Mouse (Mus musculus) left cerebral cortex, postnatal 14 days (tissue): ENCODE results near the gene Cyp46a1. TPM values are rescaled to one million over a fixed set of nuclear protein-coding genes. Genes with fewer than 3 reads are reported as not detected.
A peak's percentile ranks its signal among the peaks of the same experiment; 100 is the strongest.

Experiments used
- DNase-seq, 2 experiments: peaks; one replicate each; pipeline ENCODE4 v3.0.0; 2021 to 2022; ENCODE audit warnings: low spot score in 2 of 2, mixed read lengths in 1 of 2
- intact Hi-C: fragments of 180-260 bp; cut with DNase I; formaldehyde crosslinking; loops from one replicate; pipeline ENCODE4 v1.15.1; 2025
- long read RNA-seq, 2 experiments: library from polyadenylated mRNA; stranded (forward); transcript quantifications; one replicate each; pipeline ENCODE4 v2.0.0; 2021
- total RNA-seq, 2 experiments: library from RNA; stranded (reverse); gene quantifications; 2 replicates each; pipeline ENCODE4 v1.2.3; 2021

Cyp46a1 gene
- 100 to 1,000 TPM; 258 to 270 TPM for total RNA-seq
- long read RNA-seq, experiment 1, transcript Cyp46a1-201 (15 exons, 2,118 nt) = major isoform, 522 of 632 reads
- long read RNA-seq, experiment 1, partial matches to known transcripts = 49 of 632 reads
- long read RNA-seq, experiment 1, other reads (novel, unspliced or antisense) = 61 of 632 reads
- long read RNA-seq, experiment 2, transcript Cyp46a1-201 (15 exons, 2,118 nt) = major isoform, 509 of 602 reads
- long read RNA-seq, experiment 2, partial matches to known transcripts = 45 of 602 reads
- long read RNA-seq, experiment 2, other reads (novel, unspliced or antisense) = 48 of 602 reads

DNA sequence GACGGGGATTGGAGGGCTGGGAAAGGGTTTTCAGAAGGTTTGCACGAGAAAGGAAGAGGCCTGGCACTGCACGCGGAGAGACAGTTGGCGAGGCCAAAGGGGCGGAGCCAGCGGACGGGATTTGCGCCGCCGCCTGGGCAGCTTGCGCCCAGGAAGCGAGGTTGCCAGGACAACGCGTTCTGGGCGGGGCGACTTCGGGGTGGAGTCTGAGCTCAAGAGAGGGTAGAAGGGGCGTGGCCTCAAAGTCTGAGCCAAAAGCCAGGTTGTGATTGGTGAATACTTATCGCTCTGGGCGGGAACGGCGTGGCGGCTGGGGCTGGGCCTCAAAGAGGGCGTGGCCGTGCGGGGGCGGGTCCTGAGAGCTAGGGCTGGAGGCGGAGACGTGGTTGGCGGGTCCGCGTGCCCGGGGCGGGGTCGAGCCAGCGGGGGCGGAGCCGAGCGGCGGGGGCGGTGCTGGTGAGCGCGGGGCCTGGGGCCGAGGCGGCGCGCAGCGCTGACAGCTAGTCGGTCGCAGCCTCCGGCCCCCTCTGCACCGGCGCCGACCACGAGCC lies at the start of gene Cyp46a1:
Gene Cyp46a1, plus strand, starts transcription at position 487 of the 551 bp plus-strand sequence.
- intact Hi-C loops = loop anchor here (2.0 kb wide), 1 partner anchor 159 kb away; no protein-coding TSS in a partner anchor
- DNase-seq = peak; percentile 100

DNA sequence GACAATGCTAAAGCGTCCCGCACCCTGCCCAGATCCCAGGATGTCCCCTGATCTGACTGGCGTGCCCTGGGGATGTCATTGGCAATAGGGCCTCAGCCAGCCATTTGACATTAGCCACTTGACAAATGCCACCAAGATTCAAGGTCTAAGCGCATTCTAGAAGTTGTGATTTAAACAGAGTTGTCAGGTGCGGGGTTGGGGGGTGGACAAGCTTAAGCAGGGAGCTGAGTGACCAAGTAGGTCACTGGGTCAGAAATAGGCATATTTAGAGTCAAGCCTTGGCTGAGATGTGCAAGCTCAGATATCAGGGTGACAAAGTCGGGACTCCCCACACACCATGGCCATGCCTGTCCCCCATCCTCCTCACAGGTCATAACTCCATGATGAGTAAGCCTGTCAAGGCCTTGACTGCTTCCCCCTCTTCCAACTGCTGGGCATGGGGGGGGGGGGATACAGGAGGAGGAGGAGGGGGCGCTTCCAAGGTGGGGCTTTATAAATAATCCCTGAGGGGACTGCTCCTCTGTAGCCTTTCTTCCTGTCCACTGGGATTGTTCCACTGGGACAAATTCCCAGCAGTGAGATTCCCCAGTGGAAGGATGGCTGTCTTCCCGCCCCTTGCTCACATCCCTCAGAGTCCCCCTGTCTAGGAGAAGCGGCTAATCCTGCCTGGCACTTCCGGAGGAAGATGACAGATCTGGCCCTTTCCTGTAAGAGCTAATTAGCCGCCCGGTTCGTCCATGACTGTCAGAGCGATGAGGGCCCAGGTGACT lies 49.5 kb upstream of the Cyp46a1 start:
- DNase-seq = no peak
- intact Hi-C loops = no loop called here

DNA sequence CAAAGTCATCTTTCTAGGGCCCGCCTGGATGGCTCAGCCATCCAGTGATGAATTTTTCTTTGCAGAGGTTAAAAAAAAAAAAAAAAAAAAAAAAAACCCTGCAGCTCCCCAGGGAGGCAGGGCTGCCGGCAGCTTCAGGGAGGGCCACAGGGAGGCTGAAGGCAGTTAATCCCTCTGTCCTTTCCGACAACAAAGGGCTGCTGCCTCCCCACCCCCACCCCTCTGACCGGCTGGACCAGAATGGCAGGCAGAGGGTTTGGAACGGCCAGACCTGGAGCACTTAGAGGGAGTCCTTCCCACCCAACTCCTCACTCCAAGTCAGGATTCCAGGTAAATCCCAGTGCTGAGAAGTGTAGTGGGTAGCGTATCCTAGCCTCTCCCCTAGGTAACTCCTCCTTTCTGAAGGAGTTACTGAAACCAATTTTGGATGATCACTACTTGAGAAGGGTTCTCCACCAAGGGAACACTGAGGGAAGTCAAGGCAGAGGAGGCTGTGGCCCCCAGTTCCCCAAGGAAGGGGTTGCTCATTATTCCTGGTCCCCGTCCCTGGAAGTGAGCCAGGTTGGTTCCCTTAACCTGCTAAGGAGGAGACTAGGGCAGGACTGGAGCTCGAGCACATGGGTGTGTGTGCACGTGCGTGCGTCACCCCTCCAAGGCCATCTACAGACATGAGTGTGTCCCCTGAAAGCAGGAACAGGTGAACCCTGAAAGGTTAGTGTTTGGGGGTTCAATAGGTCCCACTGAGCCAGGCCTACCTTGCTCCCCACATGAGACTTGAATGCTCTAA lies 48.8 kb upstream of the Cyp46a1 start:
- no peak for DNase-seq
- intact Hi-C loops = no loop called here

DNA sequence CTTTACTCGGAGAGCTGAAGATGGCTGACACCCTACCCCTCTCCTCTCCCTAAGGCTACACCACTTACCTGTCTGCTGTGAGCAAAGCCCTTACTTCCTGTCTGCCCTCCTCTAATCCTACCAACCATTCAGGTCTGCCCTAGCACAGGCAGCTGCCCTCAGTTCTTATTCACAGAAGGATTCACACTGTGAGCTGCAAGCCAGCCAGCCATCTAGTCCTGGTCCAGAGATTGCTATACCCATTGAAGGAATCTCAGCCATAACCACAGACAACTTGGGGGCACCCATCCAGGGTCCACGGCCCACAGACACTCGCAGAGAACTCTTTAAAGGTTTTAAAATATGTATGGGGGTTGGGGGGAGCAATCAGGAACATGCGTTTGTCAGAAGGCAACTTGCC lies 47.8 kb upstream of the Cyp46a1 start:
- intact Hi-C loops = no loop called here
- DNase-seq = no peak

DNA sequence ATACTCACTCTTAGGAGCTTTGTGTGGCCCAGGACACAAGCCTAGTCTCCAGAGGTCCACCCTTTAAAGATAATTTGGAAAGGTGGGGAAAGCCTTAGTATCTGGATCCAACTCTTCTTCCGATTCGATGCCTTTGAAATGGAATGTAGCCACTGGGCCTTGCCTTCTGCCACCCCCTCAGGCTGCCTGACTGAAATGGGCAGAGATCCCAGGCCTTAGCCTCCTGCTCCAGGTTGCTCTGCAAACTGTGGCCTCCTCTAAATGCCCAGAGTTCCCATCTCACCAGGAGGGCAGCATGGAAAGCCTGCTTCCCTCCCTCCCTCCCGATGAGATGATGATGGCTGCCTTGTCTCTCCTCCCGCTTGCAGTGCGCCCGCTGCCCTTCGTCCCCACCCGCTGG lies 47.2 kb upstream of the Cyp46a1 start:
- no peak for DNase-seq
- intact Hi-C loops = no loop called here

DNA sequence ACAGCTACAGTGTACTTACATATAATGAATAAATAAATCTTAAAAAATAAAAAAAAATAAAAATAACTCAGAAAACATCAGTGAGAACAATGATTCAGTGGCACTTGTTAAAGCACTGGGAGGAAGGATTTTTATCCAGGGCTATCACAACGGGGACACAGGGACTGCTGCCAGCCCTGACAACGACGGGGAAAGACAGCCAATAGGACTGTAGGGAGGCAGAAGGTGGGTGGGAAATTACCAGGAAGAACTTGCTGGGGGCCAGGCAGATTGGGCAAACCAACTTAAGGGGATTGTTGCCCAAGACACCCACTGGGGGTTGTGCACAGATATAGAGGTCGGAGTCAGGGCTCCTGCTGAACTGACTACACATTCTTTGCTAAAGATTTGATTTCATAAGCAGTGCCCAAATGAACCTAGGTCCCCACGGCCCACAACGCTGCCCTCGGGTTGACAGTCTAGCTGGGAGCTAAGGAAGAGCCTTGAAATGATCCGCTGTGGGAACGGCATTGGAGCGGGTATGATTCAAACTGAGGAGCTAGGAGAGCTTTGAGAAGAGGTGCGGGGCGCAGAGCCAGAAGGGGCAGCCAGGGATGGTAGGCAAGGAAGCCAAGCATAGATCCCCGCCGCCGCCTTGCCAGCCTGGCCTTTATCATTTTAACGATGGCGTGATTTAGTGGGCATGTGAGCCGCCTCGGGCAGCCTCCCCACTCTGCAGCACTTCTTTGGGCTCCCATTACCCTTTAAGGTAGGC lies 45.9 kb upstream of the Cyp46a1 start:
- intact Hi-C loops = no loop called here
- DNase-seq = no peak

DNA sequence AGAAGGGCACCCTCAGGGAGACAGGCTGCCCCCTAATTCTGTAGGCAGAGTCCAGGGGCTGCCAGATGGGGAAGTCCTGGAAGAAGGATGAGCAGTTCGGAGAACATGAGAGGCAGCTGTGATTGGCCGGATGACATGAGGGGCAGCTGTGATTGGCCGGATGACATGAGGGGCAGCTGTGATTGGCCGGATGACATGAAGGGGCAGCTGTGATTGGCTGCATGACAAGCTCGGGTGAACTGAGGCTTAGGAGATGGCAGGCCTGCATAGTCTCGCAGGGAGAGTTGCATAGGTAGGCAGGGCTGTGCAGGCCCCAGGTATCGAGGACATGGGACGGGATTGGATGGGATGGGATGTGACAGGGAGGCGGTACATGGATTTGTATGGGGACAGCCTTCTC lies 41.8 kb upstream of the Cyp46a1 start:
- no peak for DNase-seq
- intact Hi-C loops = loop anchor here (2.0 kb wide), 1 partner anchor 84 kb away; no protein-coding TSS in a partner anchor

DNA sequence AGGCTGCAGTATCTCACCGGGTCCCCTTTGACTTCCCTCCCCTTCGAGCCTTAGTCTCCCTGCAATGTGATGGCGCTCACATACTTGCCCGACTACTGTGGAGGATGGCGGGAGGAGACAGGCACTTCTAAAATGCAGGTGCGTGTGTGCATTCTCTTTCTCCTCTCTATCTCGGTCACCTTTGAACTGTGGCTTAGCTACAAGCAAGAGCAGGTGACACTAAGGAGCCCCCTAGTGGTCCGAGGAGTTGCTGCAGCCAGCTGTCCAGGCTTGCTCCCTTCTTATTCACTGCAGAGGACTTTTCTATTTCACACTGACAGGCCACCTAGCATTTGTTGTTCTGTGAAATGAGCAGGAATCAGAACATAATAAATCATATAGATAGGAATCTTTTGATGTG lies 41.2 kb upstream of the Cyp46a1 start:
- intact Hi-C loops = loop anchor here (2.0 kb wide), 1 partner anchor 84 kb away; no protein-coding TSS in a partner anchor
- DNase-seq = peak; percentile 73 to 77

DNA sequence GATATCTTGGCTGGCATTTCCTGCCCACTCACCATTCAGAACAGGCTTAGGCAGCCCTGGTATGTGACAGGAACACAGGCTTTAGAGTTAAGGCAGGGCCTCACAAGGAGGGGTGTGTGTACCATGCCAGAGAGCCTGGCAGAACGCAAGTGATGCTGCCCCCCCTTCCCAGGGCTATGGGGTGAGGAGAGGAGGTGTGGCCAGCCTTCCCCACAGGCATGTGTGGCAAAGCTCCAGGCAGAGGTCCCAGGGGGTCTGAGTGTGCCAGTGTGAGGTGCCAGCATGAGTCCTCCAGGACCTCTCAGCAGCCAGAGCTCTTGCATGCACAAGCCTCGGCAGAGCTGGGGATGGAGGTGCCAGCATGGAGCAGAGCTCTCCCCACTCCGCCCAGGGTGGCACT lies 39.6 kb upstream of the Cyp46a1 start:
- DNase-seq = no peak
- intact Hi-C loops = no loop called here

DNA sequence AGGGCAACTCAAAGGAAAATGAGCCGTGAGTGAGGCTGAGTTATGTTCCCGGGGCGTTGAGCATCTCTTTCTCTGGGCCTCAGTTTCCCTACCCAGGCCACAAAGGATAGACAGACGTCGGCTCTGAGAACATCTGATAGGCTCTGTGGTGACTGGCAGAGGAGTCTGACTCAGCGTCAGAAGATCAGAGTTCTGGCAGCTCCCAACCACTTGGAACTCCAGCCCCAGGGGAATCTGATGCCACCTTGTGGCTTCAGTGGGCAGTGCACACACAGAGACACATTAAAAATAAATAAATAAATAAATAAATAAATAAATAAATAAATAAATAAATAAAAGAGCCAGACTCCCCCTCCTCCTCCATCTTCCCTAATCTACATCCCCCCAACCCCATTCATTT lies 37.1 kb upstream of the Cyp46a1 start:
- intact Hi-C loops = no loop called here
- DNase-seq = no peak

DNA sequence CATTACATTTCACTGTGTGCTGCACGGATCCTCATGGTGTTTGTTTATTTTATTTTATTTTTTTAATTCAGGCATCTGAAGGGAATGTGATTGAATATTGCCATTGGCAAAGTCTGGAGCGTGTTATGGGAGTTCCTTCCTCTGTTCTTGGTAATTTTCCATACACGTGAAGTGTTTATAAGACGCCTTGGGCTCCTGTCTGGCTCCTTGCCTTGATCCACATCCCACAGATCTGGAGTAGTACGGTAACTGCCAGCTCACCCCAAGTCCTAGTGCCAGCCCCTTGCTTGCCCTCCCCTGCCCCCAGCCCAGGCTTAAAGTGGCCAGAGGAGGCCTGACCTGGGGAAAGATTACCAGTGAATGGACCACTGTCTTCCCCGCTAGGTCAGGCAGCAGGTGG lies 33.2 kb upstream of the Cyp46a1 start:
- intact Hi-C loops = no loop called here
- DNase-seq = no peak

DNA sequence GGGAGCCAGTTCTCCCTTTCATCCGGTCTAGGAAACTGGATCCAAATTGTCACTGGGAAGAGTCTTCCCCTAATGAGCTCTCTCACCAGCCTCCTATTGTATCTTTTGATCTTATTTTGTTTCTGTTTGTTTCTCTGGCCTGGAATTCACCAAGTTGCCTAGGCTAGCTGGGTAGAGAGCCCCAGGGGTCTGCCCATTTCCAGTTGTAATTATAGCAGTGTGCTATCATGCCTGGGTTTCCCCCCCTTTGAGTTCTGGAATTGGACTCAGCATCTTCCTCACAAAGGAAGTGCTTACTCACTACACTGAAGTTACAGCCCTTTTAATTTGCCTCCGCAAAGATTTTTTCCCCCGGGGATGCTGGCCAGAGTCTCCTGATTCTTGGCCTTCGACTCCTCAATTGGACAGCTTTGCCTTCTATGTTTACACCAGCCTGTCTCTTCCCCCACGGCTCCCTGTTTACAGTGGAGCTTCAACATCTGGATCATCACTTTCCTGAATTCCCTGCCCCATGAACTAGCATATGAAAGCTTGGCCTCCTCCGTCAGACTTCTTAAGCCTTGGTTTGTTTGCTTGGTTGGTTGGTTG lies 30.3 kb upstream of the Cyp46a1 start:
- no peak for DNase-seq

DNA sequence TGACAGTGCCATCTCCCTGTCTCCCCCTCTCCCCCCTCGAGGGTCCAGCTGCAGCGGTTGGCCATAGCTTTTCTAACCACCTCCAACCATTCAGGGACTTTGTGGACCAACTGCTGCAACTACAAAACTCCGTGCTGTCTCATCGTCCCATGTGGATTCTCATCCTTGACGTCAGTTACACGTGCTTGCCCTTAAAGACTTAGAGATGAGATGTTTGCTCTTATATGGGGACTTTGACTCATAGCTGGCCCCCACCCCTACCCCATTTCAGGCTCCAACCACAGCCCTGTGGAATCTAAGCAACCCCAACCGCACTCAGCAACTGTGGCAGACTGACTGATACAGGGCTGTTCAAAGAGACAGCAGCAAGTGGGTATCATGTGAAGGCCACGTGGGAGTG lies 29.0 kb upstream of the Cyp46a1 start:
- intact Hi-C loops = no loop called here
- DNase-seq = no peak

More for the DNA sequence above, 30.3 kb upstream of the Cyp46a1 start:
- intact Hi-C loops = no loop called here

DNA sequence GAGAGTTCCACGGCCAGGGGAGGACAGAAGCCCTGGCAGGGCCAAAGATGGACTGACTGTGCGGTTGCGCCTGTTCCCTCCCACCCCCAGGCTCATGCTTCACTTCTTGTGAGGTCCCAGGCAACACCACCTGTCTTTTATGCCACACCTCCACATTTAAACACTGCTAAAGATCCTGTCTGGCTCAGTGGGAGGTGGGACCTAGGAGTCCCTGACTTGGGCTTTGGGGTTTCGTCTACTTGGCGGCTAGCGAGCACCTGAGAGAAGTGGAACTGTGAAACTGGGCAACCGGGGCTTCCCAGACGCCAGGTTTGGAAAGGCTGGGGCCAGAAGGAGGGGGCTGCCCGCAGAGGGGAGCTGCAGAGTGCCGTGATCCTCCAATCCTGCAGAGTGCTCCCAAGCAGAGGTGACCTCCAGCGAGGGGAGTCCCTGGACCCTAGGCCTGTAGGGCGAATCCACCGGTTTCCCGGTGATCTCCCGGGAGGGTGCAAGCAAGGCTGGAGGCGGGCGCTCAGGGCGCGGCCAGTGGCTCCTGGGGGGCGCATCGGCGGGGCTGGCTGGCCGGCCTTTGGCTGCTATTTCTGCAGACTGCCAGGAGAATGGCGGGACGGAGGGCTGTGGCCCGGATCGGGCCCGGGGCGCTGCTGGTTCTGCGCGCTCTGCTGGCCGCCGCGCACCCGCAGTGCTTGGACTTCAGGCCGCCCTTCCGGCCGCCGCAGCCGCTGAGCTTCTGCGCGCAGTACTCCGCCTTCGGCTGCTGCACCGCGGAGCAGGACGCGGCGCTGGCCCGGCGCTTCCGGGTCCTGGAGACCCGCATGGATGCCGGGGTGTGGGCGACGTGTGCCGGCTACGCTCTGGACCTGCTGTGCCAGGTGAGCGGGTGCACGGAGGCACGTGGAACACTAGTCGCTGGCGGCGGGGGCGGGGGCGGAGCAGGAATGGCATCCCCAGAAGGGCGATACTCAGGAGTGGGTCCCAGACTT lies 28.1 kb upstream of the Cyp46a1 start, which contains the start of gene Hhipl1:
Gene Hhipl1, plus strand, starts transcription at position 459 of the 983 bp plus-strand sequence.
- DNase-seq = no peak
- intact Hi-C loops = no loop called here

DNA sequence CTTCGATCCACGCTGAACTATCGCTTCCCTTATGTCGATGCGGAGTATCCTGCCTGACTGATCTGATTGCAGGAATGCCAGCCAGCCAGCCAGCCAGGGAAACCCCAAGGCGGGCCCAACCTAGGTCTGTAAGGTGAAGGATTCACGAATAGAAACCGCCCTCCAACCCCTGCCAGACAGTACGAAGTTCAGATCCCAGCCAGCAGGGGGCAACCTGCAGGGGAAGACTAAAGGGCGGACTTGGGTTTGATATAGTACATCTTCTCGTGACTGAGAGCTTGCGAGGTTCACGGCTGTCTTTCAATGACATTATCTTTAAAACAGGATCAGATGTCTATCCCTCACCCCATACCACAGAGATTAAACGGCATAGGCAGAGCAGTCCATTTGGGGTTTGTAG lies 26.6 kb upstream of the Cyp46a1 start:
- peak in 1 of 2 experiments; percentile 56 for DNase-seq
- intact Hi-C loops = no loop called here

DNA sequence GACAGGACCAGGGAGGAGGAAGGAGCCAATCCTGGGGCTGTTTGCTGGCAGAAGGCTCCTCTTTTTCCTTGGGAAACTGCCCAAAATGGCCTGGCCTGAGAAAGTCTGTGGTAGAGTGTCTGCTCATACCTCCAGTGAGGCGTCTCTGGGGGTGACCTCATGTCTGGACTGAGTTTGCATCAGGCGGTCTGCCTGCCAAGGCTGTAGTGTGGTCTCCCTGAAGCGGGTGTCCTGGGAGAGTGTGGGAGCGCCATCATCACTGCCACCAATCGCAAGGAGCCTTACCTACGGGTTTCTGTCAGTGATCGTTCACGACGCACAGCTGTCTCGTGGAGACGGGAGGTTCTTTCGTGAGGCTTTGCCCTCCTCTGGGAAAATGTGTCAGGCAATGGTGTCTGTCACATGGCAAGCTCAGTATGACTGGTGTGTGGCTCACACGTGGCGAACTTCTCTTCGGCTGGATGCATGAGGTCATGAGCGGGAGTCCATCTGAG lies 25.8 kb upstream of the Cyp46a1 start:
- DNase-seq = no peak
- intact Hi-C loops = no loop called here

DNA sequence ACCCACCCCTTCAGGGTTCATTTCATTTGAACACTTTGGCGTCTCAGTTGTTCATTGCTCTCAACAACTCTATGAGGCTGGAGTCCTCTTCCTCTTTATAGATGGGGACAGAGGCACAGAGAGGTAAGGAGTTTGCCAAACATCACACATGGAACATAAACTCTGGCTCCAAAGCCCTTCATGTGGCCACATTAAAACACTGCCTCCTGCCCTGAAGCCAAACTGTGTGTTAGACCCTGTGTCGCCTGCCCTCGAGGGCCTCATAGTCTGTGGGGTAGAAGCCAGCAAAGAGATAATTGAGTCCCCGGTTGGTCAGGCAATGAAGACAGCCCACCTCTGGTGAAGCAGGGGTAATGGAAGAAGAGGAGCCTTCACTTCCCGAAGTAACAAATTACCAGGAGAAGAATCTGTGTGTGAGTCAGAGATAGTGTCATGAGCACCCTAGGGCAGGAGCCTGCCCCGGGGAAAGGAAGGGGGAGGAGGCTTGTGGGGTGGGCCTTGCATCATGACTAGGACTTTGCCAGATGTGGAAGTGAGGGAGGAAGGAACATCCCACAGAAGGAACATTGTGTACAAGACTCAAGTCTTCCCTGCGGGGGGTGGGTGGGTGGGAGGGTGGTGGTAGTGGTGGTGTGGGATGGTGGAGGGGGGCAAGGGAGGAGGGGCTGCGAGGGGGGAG lies 24.9 kb upstream of the Cyp46a1 start:
- intact Hi-C loops = no loop called here
- no peak for DNase-seq
